ENCODE assay signal across 9 mouse cellular contexts in genomic region chr6:87997706-87998265, GRCm38 (mm10). TPM values are rescaled to one million over a fixed set of nuclear protein-coding genes. Genes with fewer than 3 reads are reported as not detected.
DNase-seq lines count a peak whose midpoint lies in the region; ATAC-seq and TF ChIP-seq lines count a peak whose summit lies in the region.
"Had no signal": no experiment of that assay in that cellular context is flagged by ENCODE, and none has a peak within 500 bp of the region (broad histone marks: within the 10 kb centered on the region; RNA-seq: fewer than 3 reads in every experiment).

No protein-coding gene starts in this region.

- peak; percentile 51; the same call in 1 of the 2 replicates for TF ChIP-seq CTCF in bone marrow macrophage, adult 2 months (IDR thresholded peaks at IDR 0.05; ENCODE audit: low read depth, low read length)
- TF ChIP-seq CTCF in lung, postnatal 0 days (IDR thresholded peaks at IDR 0.05), result peak; percentile 79

- peak; percentile 71 to 78 for ATAC-seq in hematopoietic stem cell, adult 5-6 weeks (replicated peaks in 1 of 2; ENCODE audit: insufficient read depth in 1 of 2, low FRiP score in 2 of 2, low TSS enrichment in 1 of 2, low read depth in 1 of 2, poor library complexity in 2 of 2, severe bottlenecking in 2 of 2)
- ATAC-seq in lung, postnatal 0 days, result peak; percentile 62

- no peaks in the 10 kb centered on the region for H3K9me3 ChIP-seq in forebrain, embryonic 10.5 days
- H3K9me3 ChIP-seq in lung, postnatal 0 days (ENCODE audit: low read length), result no peaks in the 10 kb centered on the region

- no peak overlapping the region for H3K4me2 ChIP-seq in lung, postnatal 0 days (replicated peaks; ENCODE audit: low read depth, low read length)

- H3K9ac ChIP-seq in lung, postnatal 0 days (replicated peaks; ENCODE audit: low read depth), result no peak overlapping the region

- H3K4me3 ChIP-seq in bone marrow macrophage, adult 2 months (ENCODE audit: insufficient read depth, low read length), result no peak overlapping the region
- H3K4me3 ChIP-seq in forebrain, embryonic 10.5 days, result no peak overlapping the region
- no peak overlapping the region for H3K4me3 ChIP-seq in lung, postnatal 0 days (ENCODE audit: low read depth, low read length)
- H3K4me3 ChIP-seq: erythroblast, embryonic 14.5 days had no signal

- peaks cover 5% of the 10 kb centered on the region; the same call in 1 of the 2 replicates for H3K4me1 ChIP-seq in bone marrow macrophage, adult 2 months (ENCODE audit: control insufficient read depth, insufficient read depth, low read length)
- peaks cover 29% of the 10 kb centered on the region for H3K4me1 ChIP-seq in forebrain, embryonic 10.5 days
- no peaks in the 10 kb centered on the region for H3K4me1 ChIP-seq in lung, postnatal 0 days (ENCODE audit: insufficient read depth, low read depth, low read length)

- no peak overlapping the region for H3K27ac ChIP-seq in bone marrow macrophage, adult 2 months (ENCODE audit: insufficient read depth, low read depth, low read length)
- H3K27ac ChIP-seq in forebrain, embryonic 10.5 days, result no peak overlapping the region
- H3K27ac ChIP-seq in lung, postnatal 0 days (ENCODE audit: low read length), result no peak overlapping the region

- 61% methylated on average over 7 of the region's 7 CpGs for WGBS in forebrain, embryonic 10.5 days
- 43% methylated on average over 7 of the region's 7 CpGs for WGBS in lung, postnatal 0 days

- H3K27me3 ChIP-seq in forebrain, embryonic 10.5 days (ENCODE audit: poor library complexity, severe bottlenecking), result no peaks in the 10 kb centered on the region
- no peaks in the 10 kb centered on the region for H3K27me3 ChIP-seq in lung, postnatal 0 days (replicated peaks; ENCODE audit: insufficient read depth, low read length)

- H3K36me3 ChIP-seq in forebrain, embryonic 10.5 days (replicated peaks), result peaks cover 57% of the 10 kb centered on the region
- peaks cover 16% of the 10 kb centered on the region; the same call in 1 of the 2 replicates for H3K36me3 ChIP-seq in lung, postnatal 0 days (ENCODE audit: insufficient read depth, low read length)

- DNase-seq in CD8-positive naive resting alpha-beta T cell, adult 2 months (ENCODE audit: low read depth in 2 of 2, low spot score in 2 of 2), result peak; percentile 45 to 69
- DNase-seq in forebrain, embryonic 10.5 days (ENCODE audit: extremely low spot score, low spot score), result peak; percentile 80
- peak; percentile 88 for DNase-seq in layer of hippocampus, adult 9-10 months (ENCODE audit: low spot score)
- DNase-seq in lung, postnatal 0 days (ENCODE audit: low spot score), result peak; percentile 80
- peak; percentile 79 for DNase-seq in ovary, postnatal 14 days (ENCODE audit: low spot score)
- DNase-seq in thymus, postnatal 10 days (ENCODE audit: low spot score in 2 of 2), result peak; percentile 26 to 73

- TF ChIP-seq EP300 in lung, postnatal 0 days (IDR thresholded peaks at IDR 0.05), result no peak

- no peak for TF ChIP-seq POLR2A in bone marrow macrophage, adult 2 months (IDR thresholded peaks at IDR 0.05; ENCODE audit: borderline replicate concordance, low read depth, low read length)

RNA-seq across cellular contexts. Expression of gene H1fx, which starts 16.3 kb away (rescaled TPM):
- 0.91 and 1.1 TPM in 2 replicates for polyA plus RNA-seq in bone marrow macrophage, adult 2 months (2012; ENCODE audit: insufficient read depth, insufficient read length, missing spikeins)
- polyA plus RNA-seq in forebrain, embryonic 10.5 days (2016; fragmentation: Nextera tagmentation; extraction: Ambion mirVana), result 20.1 and 20.3 TPM in 2 replicates
- 0.45 and 3.4 TPM in 2 replicates for total RNA-seq in hematopoietic stem cell, adult 5-6 weeks (2017)
- polyA plus RNA-seq in lung, postnatal 0 days (2015; fragmentation: Nextera tagmentation; extraction: Ambion mirVana), result 9.1 and 11.5 TPM in 2 replicates

RNA-seq across cellular contexts. Expression of gene Rab7, which starts 47.3 kb away (rescaled TPM):
- 475 and 476 TPM in 2 replicates for polyA plus RNA-seq in bone marrow macrophage, adult 2 months (2012; ENCODE audit: insufficient read depth, insufficient read length, missing spikeins)
- polyA plus RNA-seq in forebrain, embryonic 10.5 days (2016; fragmentation: Nextera tagmentation; extraction: Ambion mirVana), result 202 and 205 TPM in 2 replicates
- 73.6 and 77.2 TPM in 2 replicates for total RNA-seq in hematopoietic stem cell, adult 5-6 weeks (2017)
- polyA plus RNA-seq in lung, postnatal 0 days (2015; fragmentation: Nextera tagmentation; extraction: Ambion mirVana), result 242 and 253 TPM in 2 replicates
